Mouse (Mus musculus) brain, embryonic 14.5 days (tissue): ENCODE data around the gene Rassf1.

Experiments
- CTCF ChIP-seq: fragments of 200-500 bp; IDR thresholded peaks from 2 replicates; pipeline ENCODE4 v1.5.1; 2012; ENCODE audit warnings: inconsistent platforms, mild to moderate bottlenecking, moderate library complexity, borderline replicate concordance; ENCODE audit not compliant: insufficient read depth, insufficient read length; ENCODE audit errors: extremely low read depth
- POLR2A ChIP-seq: fragments of 200-500 bp; IDR thresholded peaks from 2 replicates; pipeline ENCODE4 v1.6.1; 2012; ENCODE audit warnings: mild to moderate bottlenecking, inconsistent platforms, borderline replicate concordance; ENCODE audit not compliant: poor library complexity, insufficient read depth, insufficient read length, severe bottlenecking; ENCODE audit errors: extremely low read depth

DNA sequence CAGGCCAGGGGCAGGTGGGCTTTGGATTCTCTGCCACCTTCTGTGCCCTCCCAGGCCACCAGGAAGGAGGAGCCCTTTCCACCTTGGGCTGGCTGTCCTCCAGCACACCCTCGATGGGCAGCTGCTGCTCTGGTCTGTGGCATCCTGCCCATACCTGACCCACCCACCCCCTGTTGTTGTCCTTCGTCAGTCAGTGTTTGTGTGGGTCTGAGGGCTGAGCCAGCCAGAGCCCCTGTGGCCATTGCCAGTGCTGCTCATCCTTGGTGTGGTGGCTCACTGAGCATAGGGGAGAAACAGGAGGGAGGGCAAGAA lies 29.0 kb upstream of the Rassf1 start:
- TF ChIP-seq CTCF = no peak
- no peak for TF ChIP-seq POLR2A
